Mouse (Mus musculus): ENCODE measurements at regions not wholly inside any gene's neighbourhood (a gene's known extent, or its start where the extent isn't known, plus 50 kb on each side); places are given as distances from the start of the nearest gene placed in this dataset.
"Not testable (repeated sequence)": the region's sequence is repeated elsewhere in the genome, so short reads cannot be mapped to it uniquely, and the experiment has no call there.

DNA sequence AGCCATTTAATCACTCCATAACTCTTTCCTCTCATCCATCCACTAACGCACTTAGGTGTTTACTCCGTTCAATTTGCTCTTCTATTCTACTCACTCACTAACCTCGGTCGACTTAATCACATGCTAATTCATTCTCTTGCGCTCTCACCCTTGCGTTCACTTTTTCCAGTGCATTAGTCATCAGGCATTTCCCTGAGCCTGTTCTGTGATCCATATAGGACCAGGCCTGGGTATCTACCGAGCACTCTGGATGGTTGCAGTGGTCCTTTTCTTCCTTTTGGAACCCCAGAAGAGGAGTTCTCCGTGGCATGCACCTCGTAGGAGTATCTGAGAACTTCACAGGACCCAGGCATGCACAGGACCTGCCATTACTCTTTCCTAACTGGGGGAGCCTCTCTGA, 270.1 kb downstream of the 4933412E24Rik start:
- DNase-seq (ENCODE audit: low spot score) = no peak
- intact Hi-C loops (cut with DNase I) = no loop called here

DNA sequence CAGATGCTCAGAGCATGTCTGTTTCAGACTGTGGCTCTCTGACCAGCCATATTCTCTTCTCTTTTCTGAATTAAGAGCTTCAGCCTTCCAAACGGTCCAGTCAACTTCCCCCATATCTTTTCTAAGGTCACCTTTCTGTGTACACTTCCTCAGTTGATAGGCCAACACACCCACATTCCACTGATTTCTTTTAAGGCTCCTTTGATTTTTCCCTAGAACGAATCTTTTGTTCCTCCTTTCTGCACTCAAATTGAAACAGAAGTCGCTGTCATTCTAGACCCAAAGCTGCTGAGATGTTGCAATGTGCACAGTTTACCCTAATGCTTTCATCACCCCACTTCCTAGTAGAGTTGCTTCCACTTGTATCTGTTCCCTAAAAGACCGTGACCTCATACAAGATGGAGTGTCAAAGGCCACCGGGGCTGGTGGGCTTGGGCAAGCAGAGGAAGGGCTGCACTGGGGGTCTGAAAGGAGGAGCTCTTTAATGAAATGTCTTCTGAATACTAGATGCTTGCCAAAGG, 271.9 kb downstream of the 4933412E24Rik start:
- intact Hi-C loops (cut with DNase I) = no loop called here
- no peak for DNase-seq (ENCODE audit: low spot score)

DNA sequence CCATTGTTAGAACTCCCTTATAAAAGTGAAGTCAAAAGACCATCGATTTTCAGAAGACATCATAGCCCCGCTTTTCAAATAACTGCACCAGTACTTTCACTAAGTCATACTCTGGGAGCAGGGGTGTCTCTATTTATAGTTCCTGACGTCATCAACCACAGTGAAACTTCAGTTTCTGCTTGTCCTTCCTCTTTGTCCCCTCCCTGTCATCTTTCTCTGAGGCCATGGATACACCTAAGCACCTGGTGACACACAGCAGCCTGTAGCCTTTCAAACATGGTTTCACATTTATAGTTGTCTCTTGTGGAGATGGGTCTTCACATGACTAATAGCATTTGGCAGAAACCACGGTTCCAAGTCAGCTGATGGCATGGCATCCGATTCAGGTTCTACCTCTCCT, 277.2 kb downstream of the 4933412E24Rik start:
- intact Hi-C loops (cut with DNase I) = no loop called here
- DNase-seq (ENCODE audit: low spot score) = no peak

DNA sequence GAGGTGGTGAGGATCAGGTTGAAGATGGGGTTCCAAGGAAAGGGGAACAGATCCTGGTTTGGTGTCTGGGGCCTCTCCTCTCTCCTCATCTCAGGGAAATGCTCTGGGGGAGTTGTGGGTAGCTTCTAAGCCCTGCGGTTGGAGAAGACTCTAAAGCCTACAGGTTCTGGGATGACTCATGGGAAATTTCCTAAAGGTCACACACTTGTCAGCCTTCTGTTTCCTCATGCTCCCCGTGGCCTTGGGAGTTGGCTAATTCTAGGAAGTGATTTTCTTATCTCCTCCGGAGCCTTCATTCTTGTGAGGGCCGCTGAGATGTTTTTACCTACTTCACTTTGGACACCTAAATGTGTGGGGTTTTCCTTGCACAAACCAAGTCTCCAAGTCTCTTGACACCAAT, 279.2 kb downstream of the 4933412E24Rik start:
- intact Hi-C loops (cut with DNase I) = no loop called here
- DNase-seq (ENCODE audit: low spot score) = no peak

DNA sequence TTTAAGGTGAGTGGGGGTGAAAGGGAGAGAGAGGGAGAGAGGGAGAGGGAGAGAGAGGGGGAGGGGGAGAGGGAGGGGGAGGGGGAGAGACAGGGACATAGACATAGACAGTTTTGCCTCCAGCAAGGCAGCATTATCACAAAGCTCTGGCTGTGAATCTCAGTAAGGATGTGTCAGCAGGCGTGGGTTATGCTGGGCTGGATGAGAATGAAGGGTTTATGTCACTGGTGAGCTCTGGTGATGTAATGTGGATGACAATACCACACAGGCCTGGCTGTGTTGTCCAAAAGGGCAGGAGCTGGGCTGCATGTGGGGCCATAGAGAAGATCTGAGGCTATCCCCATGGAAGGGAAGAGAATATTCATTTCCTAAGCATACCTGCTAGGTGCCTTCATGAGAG, 282.0 kb downstream of the 4933412E24Rik start:
- intact Hi-C loops (cut with DNase I) = no loop called here
- DNase-seq (ENCODE audit: low spot score) = no peak

DNA sequence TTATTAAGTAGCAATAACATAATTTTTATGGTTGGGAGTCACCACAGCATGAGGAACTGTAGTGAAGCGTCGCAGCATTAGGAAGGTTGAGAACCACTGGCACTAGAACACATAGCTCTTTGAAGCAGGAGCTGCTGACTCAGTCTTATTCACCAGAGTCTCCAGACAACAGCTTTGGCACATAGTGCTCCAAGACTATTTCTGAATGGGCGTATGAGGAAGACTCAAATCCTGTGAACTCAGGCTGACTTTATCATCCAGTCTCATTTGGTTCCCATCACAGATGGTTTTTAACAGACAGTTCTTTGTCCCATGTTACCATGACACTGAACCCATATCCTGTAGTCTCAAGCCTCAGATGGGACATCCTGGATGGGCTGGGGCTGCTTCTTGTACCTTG, 282.5 kb downstream of the 4933412E24Rik start:
- no peak for DNase-seq (ENCODE audit: low spot score)
- intact Hi-C loops (cut with DNase I) = no loop called here

DNA sequence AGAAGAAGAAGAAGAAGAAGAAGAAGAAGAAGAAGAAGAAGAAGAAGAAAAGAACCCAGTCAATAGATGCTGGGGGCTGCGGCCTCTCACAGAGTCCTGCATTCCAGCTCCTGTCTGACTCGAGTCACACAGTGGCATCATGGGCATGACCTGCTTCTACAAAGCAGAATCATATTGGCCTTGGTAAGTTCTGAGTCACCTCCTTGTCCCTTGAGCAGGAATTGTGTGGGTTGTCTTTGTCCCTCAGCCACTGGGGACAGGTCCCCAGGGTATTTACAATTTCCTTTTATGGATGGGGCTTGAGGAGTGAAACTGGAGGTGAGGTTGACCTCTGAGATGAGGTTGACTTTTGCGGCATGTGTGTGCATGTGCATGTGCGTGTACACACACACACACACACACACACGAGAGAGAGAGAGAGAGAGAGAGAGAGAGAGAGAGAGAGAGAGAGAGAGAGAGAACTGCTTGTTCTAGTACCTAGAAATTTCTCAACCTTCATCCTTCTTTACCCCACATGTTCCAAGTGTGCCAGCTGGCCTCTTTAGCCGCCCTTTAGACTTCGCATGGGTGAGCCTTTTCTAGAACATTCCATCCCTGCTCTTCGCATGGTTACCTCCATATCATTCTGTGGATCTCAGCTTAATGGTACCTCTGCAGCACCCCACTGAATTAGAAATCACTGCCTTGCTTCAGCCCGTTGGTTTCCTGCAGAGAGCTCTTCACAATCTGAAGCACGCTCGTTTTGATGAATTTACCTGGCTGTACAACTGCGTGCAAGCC, 283.2 kb downstream of the 4933412E24Rik start:
- DNase-seq (ENCODE audit: low spot score) = no peak
- intact Hi-C loops (cut with DNase I) = no loop called here

DNA sequence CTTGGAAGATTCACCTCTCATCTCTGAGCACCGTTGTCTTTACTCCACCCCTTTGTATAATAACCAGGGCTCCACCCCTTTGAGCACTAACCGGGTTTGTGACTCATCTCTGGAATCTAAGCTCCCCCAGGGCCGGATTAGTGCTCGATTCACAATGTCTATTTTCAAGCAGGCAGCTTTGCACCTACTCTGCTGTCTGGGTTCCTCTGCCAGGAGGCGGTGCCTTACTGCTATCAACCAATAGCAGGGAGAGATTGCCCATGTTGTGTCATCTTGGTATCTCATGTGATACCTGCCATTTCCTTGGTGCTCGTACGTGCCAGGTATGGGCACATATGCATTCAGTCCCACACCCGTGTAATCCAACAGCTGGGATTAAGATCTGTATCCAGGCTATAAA, 285.3 kb downstream of the 4933412E24Rik start:
- no peak for DNase-seq (ENCODE audit: low spot score)
- intact Hi-C loops (cut with DNase I) = no loop called here

DNA sequence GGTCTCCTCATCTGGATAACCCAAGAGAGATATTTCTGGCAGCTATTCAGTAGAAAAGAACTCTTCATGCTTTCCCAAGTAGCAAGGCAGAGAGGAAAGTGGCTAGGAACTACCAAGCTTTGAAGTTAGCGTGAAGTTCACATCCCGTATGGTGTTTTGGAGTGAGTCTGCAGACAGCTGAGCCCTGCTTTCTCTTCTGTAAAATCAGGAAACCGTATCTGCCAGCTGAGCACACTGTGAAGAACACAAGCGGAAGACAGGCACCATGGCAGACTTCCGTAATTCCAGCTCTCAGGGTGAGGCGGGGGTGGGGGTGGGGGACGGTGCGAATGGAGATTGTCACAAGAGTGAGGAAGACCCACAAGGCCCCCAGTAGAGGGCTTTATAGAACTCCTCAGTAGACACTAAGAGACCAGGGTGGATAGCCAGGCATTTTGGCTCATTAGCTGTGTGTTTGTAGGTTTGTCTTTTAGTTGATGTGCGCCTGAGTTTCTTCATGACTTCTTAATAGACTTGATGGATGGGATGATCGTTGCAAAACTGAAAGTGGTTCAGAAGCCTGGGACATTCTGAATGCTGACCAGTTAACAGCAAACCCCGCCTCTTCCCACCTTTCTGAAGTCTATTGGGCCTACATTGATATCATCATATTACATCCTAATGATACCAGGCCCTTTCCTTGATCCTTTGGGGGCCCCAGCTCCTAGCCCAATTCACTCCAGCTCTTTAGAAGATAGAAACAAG, 287.4 kb downstream of the 4933412E24Rik start:
- DNase-seq (ENCODE audit: low spot score) = no peak
- intact Hi-C loops (cut with DNase I) = no loop called here

DNA sequence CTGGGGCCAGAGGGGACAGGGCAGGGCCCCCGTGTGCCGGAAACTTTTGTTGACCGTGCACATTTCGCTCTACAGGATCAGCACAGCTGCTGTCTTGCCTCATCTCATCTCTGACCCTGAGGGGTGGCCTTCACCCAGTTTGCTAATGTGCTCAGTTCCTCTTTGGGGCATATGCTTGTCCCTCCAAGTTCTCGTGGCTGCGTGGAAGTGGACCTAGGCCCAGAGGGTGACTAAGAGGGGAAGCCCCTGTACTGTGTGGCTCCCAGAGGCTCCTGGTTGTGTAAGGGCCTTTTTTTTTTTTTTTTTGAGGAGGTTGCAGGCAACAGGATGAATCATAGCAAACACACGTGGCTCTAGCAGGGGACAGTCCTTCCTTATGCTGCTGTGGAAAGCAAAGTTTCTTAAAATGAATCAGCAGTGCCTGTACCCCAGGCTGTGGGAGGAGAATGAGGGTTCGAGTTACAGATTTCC, 288.2 kb downstream of the 4933412E24Rik start:
- intact Hi-C loops (cut with DNase I) = no loop called here
- DNase-seq (ENCODE audit: low spot score) = peak; percentile 63

DNA sequence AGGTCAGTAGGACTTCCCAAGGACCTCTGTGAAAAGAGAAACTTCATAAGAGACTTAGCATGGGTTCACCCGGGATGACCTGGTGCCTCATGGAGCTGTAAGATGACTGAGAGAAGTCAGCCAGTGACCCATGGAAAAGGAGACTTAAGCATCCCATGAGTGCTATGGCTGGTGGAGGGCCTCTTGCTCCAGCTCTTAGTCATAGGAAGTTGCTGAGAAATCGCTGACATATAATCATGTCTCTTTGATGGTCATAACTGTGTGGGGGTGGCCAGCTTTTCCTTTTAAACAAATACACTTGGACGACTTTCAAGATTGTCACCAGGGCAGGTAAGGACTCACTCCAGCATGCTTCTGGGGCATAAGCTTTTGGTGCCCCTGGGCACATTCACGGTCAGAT, 290.5 kb downstream of the 4933412E24Rik start:
- intact Hi-C loops (cut with DNase I) = no loop called here
- DNase-seq (ENCODE audit: low spot score) = no peak

DNA sequence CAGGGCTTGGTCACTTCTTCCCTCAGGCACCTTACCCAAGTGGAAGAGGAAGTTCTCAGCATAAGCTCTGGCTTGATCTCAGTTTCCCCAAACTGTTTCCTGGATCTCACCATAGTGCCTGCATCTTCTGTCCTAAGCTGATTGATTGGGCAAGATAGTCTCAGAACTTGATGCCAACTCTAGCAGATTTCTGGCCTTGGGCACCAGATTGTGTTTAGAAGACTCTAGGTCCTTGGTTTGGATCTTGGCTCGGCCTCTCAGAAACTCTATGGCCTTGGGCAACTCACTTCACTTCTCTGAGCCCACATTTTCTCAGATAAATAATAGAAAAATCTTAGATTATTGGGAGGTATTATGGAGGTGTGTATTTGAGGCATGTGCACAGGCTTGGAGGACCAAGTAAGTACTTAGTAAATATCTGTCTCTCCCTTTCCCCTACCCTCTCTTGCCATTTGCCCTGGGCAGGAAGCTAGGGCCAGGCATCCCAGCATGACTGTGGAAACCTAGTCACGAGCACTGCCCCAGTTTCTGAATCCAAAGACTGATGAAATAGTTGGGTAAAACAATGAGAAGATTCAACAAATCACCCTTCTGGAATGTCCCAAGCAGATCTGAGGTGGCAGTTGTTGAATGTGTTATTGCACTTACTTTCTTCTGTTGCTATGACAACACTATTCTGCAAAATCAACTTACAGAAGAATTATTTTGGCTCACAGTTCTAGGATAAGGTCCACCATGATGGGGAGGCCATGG, 293.6 kb downstream of the 4933412E24Rik start:
- DNase-seq (ENCODE audit: low spot score) = no peak
- intact Hi-C loops (cut with DNase I) = no loop called here

DNA sequence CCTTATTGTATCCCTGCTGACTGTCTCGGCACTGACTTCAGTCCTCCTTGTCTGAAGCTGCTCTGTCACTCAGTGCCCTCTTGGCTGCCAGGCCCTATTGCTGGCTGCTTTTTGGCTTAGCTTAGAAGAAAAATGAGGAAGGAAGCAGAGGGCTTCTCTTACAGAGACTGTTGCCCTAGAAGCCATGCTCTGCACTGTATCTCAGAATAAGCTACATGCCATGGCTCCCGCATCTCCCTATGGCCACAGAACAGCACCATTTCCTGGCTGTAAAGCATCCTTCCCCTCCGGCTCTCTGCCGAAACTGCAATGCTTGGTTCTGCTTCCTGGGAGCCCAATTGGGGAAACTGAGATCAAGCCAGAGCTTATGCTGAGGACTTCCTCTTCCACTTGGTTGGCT, 295.0 kb downstream of the 4933412E24Rik start:
- DNase-seq (ENCODE audit: low spot score) = no peak
- intact Hi-C loops (cut with DNase I) = no loop called here

DNA sequence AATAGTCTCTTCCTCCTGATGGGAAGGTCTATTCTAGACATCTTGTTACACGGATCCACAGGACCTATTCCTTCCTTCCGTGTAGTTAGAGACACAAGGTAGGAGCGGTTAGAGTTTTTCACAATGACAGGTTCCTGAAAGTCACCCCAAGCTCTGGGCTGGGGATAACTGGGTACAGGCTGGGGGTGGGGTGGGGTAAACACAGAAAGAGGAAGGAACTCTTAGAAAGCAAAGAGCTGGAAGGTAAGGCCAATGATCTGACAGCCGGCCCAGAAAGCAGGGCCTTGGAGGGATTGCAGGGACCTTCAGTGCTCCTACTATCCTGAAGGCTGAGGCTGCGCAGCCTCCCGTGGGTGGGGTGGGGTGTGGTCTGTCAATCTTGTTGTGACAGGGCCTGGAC, 295.4 kb downstream of the 4933412E24Rik start:
- intact Hi-C loops (cut with DNase I) = no loop called here
- DNase-seq (ENCODE audit: low spot score) = no peak

DNA sequence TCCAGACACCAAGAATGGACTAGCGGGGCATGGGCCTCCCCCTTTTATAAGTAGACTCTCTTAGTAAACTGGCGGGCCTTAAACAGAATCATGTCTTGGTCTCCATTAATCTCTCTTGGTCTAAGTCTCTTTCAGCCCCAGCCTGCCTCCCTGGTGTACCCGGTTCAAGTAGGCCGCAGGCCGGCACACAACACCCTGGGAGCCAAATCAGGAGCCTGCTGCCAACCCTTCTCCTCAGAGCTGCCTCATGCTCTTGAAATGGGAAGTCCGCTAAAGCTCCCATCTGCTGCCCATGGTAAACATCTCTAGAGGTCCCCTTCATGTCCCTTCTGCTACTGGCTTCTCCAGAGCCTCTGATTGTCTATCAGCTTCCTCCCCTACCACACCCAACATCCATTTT, 296.3 kb downstream of the 4933412E24Rik start:
- no peak for DNase-seq (ENCODE audit: low spot score)
- intact Hi-C loops (cut with DNase I) = no loop called here

DNA sequence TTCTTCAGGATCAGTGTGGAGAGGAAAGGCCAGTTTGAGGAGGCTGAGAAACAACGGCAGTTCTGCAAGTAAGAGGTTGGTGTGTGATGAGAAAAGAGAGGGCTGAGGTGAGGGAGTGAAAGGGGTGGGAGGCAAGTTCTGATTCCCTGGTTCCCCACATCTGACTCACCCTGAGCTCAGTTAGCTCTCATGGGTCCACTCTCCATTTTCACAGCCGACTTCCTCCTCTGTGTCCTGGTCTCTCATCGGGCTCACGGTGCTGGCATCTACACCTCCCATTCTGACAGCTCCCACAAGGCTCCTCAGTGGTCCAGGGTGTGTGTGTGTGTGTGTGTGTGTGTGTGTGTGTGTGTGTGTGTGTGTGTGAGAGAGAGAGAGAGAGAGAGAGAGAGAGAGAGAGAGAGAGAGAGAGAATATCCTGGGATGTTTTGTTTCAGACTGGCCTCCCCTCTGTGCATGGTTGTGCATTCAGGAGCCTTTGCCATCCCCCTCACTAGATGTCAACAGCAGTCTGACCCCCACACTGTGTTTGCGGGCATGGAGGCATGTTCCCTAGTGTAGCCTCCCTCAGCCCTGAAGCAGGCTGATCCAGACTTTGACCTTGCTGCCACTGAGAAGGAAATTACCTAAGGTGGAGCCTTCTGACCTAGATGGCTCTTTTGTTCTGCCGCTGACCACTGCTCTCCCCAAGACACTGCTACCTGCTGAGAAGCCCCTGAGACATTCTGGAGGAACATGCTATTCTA, 296.9 kb downstream of the 4933412E24Rik start:
- intact Hi-C loops (cut with DNase I); DNase-seq (ENCODE audit: low spot score): not testable (repeated sequence)

DNA sequence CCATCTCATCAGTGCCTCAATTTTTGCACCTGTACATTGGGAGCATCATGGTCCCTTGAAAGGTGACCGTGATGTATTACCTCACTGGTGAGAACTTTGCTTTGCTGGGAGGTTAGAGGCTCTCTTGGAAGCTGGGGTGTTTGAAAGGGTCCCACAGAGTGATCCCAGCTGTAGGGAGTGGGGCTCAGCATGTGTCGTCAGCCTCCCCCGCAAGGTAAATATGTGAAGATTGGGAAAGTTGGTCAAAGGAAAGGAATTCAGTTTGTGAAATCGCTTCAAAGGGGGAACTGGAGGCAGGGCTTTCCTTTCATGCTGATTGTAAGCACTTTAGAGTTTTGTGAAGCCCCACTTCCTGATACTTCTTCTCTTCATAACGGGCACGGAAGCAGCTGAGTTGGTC, 299.5 kb downstream of the 4933412E24Rik start:
- DNase-seq (ENCODE audit: low spot score) = no peak
- intact Hi-C loops (cut with DNase I) = no loop called here

DNA sequence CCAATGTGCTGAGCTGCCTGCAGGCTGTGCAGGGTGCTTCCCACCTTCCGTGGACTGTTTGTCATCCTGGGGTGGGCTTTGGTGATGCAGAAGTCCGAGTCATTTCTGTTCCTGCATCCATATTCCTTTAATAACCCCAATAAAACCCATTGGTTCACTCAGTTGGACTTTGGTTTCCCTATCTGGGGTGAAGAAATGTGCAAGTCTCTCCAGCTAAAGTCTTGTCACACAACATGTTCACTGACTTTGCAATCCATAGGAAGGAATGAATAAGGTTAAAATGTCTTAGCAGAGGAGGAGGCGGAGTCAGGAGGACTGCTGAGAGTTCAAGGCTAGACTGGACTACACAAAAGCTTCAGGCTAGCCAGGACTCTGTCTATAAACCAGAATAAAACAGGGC, 300.5 kb downstream of the 4933412E24Rik start:
- no peak for DNase-seq (ENCODE audit: low spot score)
- intact Hi-C loops (cut with DNase I) = no loop called here

DNA sequence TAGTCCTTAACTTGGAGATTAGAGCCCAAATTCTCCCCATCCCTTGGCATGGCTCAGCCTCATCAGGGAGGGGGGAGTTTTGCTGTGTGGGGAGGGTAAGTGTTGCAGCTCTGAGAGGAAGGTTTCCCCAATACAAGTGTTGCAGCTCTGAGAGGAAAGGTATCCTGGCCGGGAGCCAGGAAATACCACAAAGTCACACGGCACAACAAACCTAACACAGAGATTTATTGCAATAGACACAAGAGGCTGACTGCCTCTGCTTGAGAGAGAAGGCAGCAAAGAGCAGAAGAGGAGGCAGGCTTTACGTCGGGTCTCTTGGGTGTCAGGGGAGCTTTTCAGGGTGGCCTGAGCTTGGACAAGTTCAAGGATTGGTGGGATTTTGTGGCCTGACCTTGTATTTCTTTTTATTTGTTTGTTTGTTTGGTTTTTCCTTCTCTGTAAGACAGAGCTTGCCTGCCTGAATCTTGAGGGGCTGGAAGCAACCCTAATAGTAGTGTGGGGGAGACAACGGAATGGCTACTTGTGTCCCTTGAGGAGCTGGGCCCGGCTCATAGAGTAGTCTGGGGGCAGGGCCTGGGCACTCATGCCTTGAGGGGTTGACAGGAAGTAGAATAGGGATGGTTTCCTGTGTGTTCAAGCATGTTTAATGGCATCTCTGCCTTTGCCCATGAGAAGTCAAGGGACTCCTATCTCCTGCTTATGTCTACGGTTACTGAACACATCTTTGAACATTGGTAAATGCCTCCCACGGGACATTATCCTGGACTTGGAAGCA, 302.3 kb downstream of the 4933412E24Rik start:
- no peak for DNase-seq (ENCODE audit: low spot score)
- intact Hi-C loops (cut with DNase I) = no loop called here

Data from heart, postnatal 25 days (tissue).